In genomic region chr15:49492836-49493235, GRCm38 (mm10) we compare ENCODE assay signal across 14 mouse cellular contexts.
DNase-seq lines count a peak whose midpoint lies in the region; ATAC-seq and TF ChIP-seq lines count a peak whose summit lies in the region.
"Had no signal": no experiment of that assay in that cellular context is flagged by ENCODE, and none has a peak within 500 bp of the region (broad histone marks: within the 10 kb centered on the region; RNA-seq: fewer than 3 reads in every experiment).

No protein-coding gene starts in this region.

- no peak overlapping the region for H3K4me2 ChIP-seq in intestine, postnatal 0 days (replicated peaks; ENCODE audit: low read depth)
- H3K4me2 ChIP-seq in intestine, embryonic 16.5 days (ENCODE audit: low read depth, low read length): no peak overlapping the region
- no peak overlapping the region for H3K4me2 ChIP-seq in liver, embryonic 12.5 days
- H3K4me2 ChIP-seq: heart, embryonic 12.5 days; midbrain, embryonic 11.5 days; neural tube, embryonic 12.5 days had no signal

- no peaks in the 10 kb centered on the region for H3K4me1 ChIP-seq in intestine, postnatal 0 days (replicated peaks; ENCODE audit: control insufficient read depth, insufficient read depth, low read length)
- H3K4me1 ChIP-seq in intestine, embryonic 16.5 days (ENCODE audit: control insufficient read depth, insufficient read depth, low read length): no peaks in the 10 kb centered on the region
- H3K4me1 ChIP-seq in ES-E14 (ENCODE audit: control insufficient read depth in 2 of 2, insufficient read depth in 2 of 2, low read length in 2 of 2, poor library complexity in 1 of 2): no peaks in the 10 kb centered on the region
- H3K4me1 ChIP-seq in liver, embryonic 12.5 days: no peaks in the 10 kb centered on the region
- H3K4me1 ChIP-seq: heart, embryonic 12.5 days; neural tube, embryonic 12.5 days had no signal

- no peak overlapping the region for H3K4me3 ChIP-seq in intestine, postnatal 0 days (ENCODE audit: low read depth, low read length)
- no peak overlapping the region for H3K4me3 ChIP-seq in intestine, embryonic 16.5 days (ENCODE audit: low read length)
- H3K4me3 ChIP-seq in ES-E14 (ENCODE audit: insufficient read depth in 1 of 2, low read depth in 1 of 2, low read length in 2 of 2, poor library complexity in 1 of 2, severe bottlenecking in 1 of 2): no peak overlapping the region
- no peak overlapping the region for H3K4me3 ChIP-seq in liver, embryonic 12.5 days
- H3K4me3 ChIP-seq: heart, embryonic 12.5 days; left cerebral cortex, adult 2 months; neural tube, embryonic 12.5 days had no signal

- in situ Hi-C loops in ES-E14 (cut with MboI; ENCODE audit: low sequenced_read_pairs in 2 of 2, unreplicated experiment in 2 of 2): no loop called here

- peak; percentile 32 for DNase-seq in A20 (ENCODE audit: low read depth, low spot score)
- peak; percentile 37 for DNase-seq in ES-E14 (ENCODE audit: low read depth, low spot score)
- DNase-seq in embryo, embryonic 9.5 days (ENCODE audit: extremely low spot score): peak; percentile 28
- DNase-seq in kidney, adult 9 months: no peak
- DNase-seq: cerebellum, adult 11-12 months; kidney, postnatal 14 days; liver had no signal

- no peak overlapping the region for H3K27ac ChIP-seq in intestine, postnatal 0 days (ENCODE audit: low read depth, low read length)
- H3K27ac ChIP-seq in intestine, embryonic 16.5 days (ENCODE audit: low read length): no peak overlapping the region
- H3K27ac ChIP-seq in ES-E14 (ENCODE audit: insufficient read depth, low read depth, low read length, poor library complexity, severe bottlenecking): no peak overlapping the region
- no peak overlapping the region for H3K27ac ChIP-seq in liver, embryonic 12.5 days
- H3K27ac ChIP-seq: left cerebral cortex, adult 2 months; neural tube, embryonic 12.5 days had no signal

- no peaks in the 10 kb centered on the region for H3K27me3 ChIP-seq in intestine, postnatal 0 days (replicated peaks; ENCODE audit: control insufficient read depth, insufficient read depth, low read length)
- no peaks in the 10 kb centered on the region for H3K27me3 ChIP-seq in intestine, embryonic 16.5 days (replicated peaks; ENCODE audit: control insufficient read depth, insufficient read depth, low read length)
- H3K27me3 ChIP-seq in liver, embryonic 12.5 days (replicated peaks): no peaks in the 10 kb centered on the region
- H3K27me3 ChIP-seq: heart, embryonic 12.5 days; neural tube, embryonic 12.5 days had no signal

- no peaks in the 10 kb centered on the region for H3K9me3 ChIP-seq in intestine, postnatal 0 days (ENCODE audit: control insufficient read depth)
- no peaks in the 10 kb centered on the region for H3K9me3 ChIP-seq in intestine, embryonic 16.5 days (ENCODE audit: control insufficient read depth, low read length)
- H3K9me3 ChIP-seq in ES-E14 (ENCODE audit: control insufficient read depth, insufficient read depth, low read depth, low read length): no peaks in the 10 kb centered on the region
- no peaks in the 10 kb centered on the region for H3K9me3 ChIP-seq in liver, embryonic 12.5 days (replicated peaks)
- H3K9me3 ChIP-seq: heart, embryonic 12.5 days; neural tube, embryonic 12.5 days had no signal

- H3K9ac ChIP-seq in intestine, postnatal 0 days (ENCODE audit: low read depth, low read length): no peak overlapping the region
- no peak overlapping the region for H3K9ac ChIP-seq in intestine, embryonic 16.5 days (ENCODE audit: low read depth, low read length)
- H3K9ac ChIP-seq in ES-E14 (ENCODE audit: insufficient read depth, low read depth, low read length, poor library complexity, severe bottlenecking): no peak overlapping the region
- no peak overlapping the region for H3K9ac ChIP-seq in liver, embryonic 12.5 days
- H3K9ac ChIP-seq: heart, embryonic 12.5 days; neural tube, embryonic 12.5 days had no signal

- WGBS in intestine, postnatal 0 days: 45% methylated on average over 2 of the region's 2 CpGs
- 53% methylated on average over 2 of the region's 2 CpGs for WGBS in intestine, embryonic 16.5 days
- 31% methylated on average over 2 of the region's 2 CpGs for WGBS in liver, embryonic 12.5 days (ENCODE audit: insufficient replicate concordance)

- ATAC-seq in intestine, postnatal 0 days: no peak
- ATAC-seq in intestine, embryonic 16.5 days: no peak
- ATAC-seq in liver, embryonic 12.5 days: no peak

- H3K36me3 ChIP-seq in intestine, postnatal 0 days (ENCODE audit: control insufficient read depth, insufficient read depth): no peaks in the 10 kb centered on the region
- H3K36me3 ChIP-seq in intestine, embryonic 16.5 days (ENCODE audit: control insufficient read depth, insufficient read depth, low read length): no peaks in the 10 kb centered on the region
- H3K36me3 ChIP-seq in ES-E14 (ENCODE audit: control insufficient read depth, insufficient read depth, low read length, poor library complexity, severe bottlenecking): no peaks in the 10 kb centered on the region
- H3K36me3 ChIP-seq in liver, embryonic 12.5 days: no peaks in the 10 kb centered on the region
- H3K36me3 ChIP-seq: heart, embryonic 12.5 days; neural tube, embryonic 12.5 days had no signal

- peak; percentile 31; the same call in 1 of the 2 replicates for TF ChIP-seq CTCF in intestine, postnatal 0 days (IDR thresholded peaks at IDR 0.05; ENCODE audit: low read depth)

TF ChIP-seq in ES-E14, 5 proteins besides CTCF, POLR2A, EP300 and RAD21:
- TF ChIP-seq ZC3H11A (IDR thresholded peaks at IDR 0.05; ENCODE audit: borderline replicate concordance, low read depth, low read length): no peak
- no peak for TF ChIP-seq HCFC1 (IDR thresholded peaks at IDR 0.05; ENCODE audit: borderline replicate concordance, insufficient read depth, low read length)
TF ChIP-seq in ES-E14: peak in this region for 0.
